Mouse (Mus musculus) liver, embryonic 13.5 days (tissue): Measurements from ENCODE around the gene Stmnd1. TPM values are rescaled to one million over a fixed set of nuclear protein-coding genes. Genes with fewer than 3 reads are reported as not detected.
"Not testable (repeated sequence)": the region's sequence is repeated elsewhere in the genome, so short reads cannot be mapped to it uniquely, and the experiment has no call there.

Experiments used
- ATAC-seq: fragments of 200-750 bp; cut with Nextera tagmentation; 2 replicates; pipeline ENCODE4 v1.8.0; 2017; ENCODE audit warnings: low read depth, mild to moderate bottlenecking, moderate number of reproducible peaks, moderate library complexity
- DNase-seq: peaks from one replicate; pipeline ENCODE4 v3.0.0; 2022
- H3K27ac ChIP-seq: fragments of 300-500 bp; sonication (generic); 2 replicates; pipeline ENCODE4 v1.5.1; 2015; ENCODE audit warnings: moderate library complexity, mild to moderate bottlenecking, inconsistent platforms
- H3K27me3 ChIP-seq: fragments of 300-500 bp; sonication (generic); 2 replicates; pipeline ENCODE4 v1.6.1; 2015; ENCODE audit warnings: mild to moderate bottlenecking, inconsistent platforms
- H3K36me3 ChIP-seq: fragments of 300-500 bp; sonication (generic); 2 replicates; pipeline ENCODE4 v1.6.1; 2015; ENCODE audit warnings: mild to moderate bottlenecking, inconsistent platforms
- H3K4me1 ChIP-seq: fragments of 300-500 bp; sonication (generic); replicated peaks from 2 replicates; pipeline ENCODE4 v1.6.1; 2015; ENCODE audit warnings: inconsistent platforms
- H3K4me2 ChIP-seq: fragments of 300-500 bp; sonication (generic); 2 replicates; pipeline ENCODE4 v1.6.1; 2015; ENCODE audit warnings: inconsistent platforms, mild to moderate bottlenecking, moderate library complexity
- H3K4me3 ChIP-seq: fragments of 300-500 bp; sonication (generic); replicated peaks from 2 replicates; pipeline ENCODE4 v1.5.1; 2015; ENCODE audit warnings: mild to moderate bottlenecking, inconsistent platforms
- H3K9ac ChIP-seq: fragments of 300-500 bp; sonication (generic); 2 replicates; pipeline ENCODE4 v1.6.1; 2015; ENCODE audit warnings: mild to moderate bottlenecking, inconsistent platforms
- H3K9me3 ChIP-seq: fragments of 300-500 bp; sonication (generic); replicated peaks from 2 replicates; pipeline ENCODE4 v1.6.1; 2016; ENCODE audit warnings: inconsistent platforms
- WGBS: fragments of 180-500 bp; shearing (Covaris S2); methylation state at CpG from one replicate; pipeline ENCODE4 v1.1.7; 2015; ENCODE audit not compliant: insufficient replicate concordance; 5-methylcytosine and 5-hydroxymethylcytosine counted together
- polyA plus RNA-seq: library from polyadenylated mRNA; unstranded; fragments of >200 nt; fragmentation: Nextera tagmentation; extraction: Ambion mirVana; gene quantifications from 2 replicates; pipeline ENCODE4 v1.2.1, GENCODE M21; 2015

Stmnd1 gene
- polyA plus RNA-seq, 1 experiment from 2014 or later, result not detected

- no peak overlapping the region for H3K4me2 ChIP-seq
- no peak overlapping the region for H3K4me3 ChIP-seq
- no peak overlapping the region for H3K9ac ChIP-seq
- H3K27me3 ChIP-seq, result no peaks in the 10 kb centered on the region
- no peaks in the 10 kb centered on the region for H3K36me3 ChIP-seq
- ATAC-seq, result no peak
- H3K27ac ChIP-seq, result no peak overlapping the region
- no peaks in the 10 kb centered on the region for H3K9me3 ChIP-seq
- H3K4me1 ChIP-seq, result no peaks in the 10 kb centered on the region
- DNase-seq, result no peak
Measured at GRCm38 (mm10) chr13:46294365-46294764, 20.8 kb downstream of the Stmnd1 start.

GRCm38 (mm10) chr13:46297701-46298100 is 24.2 kb downstream of the Stmnd1 start:
- H3K27ac ChIP-seq, result no peak overlapping the region
- no peak overlapping the region for H3K4me3 ChIP-seq
- ATAC-seq (no peak), DNase-seq (no peak)
- no peaks in the 10 kb centered on the region for H3K27me3 ChIP-seq
- no peaks in the 10 kb centered on the region for H3K9me3 ChIP-seq
- WGBS, result 72% methylated on average over 4 of the region's 4 CpGs
- no peak overlapping the region for H3K4me2 ChIP-seq
- H3K36me3 ChIP-seq, result no peaks in the 10 kb centered on the region
- no peak overlapping the region for H3K9ac ChIP-seq
- no peaks in the 10 kb centered on the region for H3K4me1 ChIP-seq

GRCm38 (mm10) chr13:46310790-46311189 is 37.3 kb downstream of the Stmnd1 start:
- DNase-seq (no peak), ATAC-seq (no peak)
- H3K36me3 ChIP-seq, result no peaks in the 10 kb centered on the region
- 44% methylated on average over 10 of the region's 10 CpGs for WGBS
- no peak overlapping the region for H3K4me2 ChIP-seq
- no peaks in the 10 kb centered on the region for H3K9me3 ChIP-seq
- no peaks in the 10 kb centered on the region for H3K27me3 ChIP-seq
- no peaks in the 10 kb centered on the region for H3K4me1 ChIP-seq
- no peak overlapping the region for H3K4me3 ChIP-seq
- H3K9ac ChIP-seq, result no peak overlapping the region
- H3K27ac ChIP-seq, result no peak overlapping the region

GRCm38 (mm10) chr13:46313176-46313575 is 39.7 kb downstream of the Stmnd1 start:
- H3K9ac ChIP-seq, result no peak overlapping the region
- no peak overlapping the region for H3K27ac ChIP-seq
- no peak overlapping the region for H3K4me3 ChIP-seq
- H3K27me3 ChIP-seq, result no peaks in the 10 kb centered on the region
- H3K4me2 ChIP-seq, result no peak overlapping the region
- no peaks in the 10 kb centered on the region for H3K9me3 ChIP-seq
- H3K4me1 ChIP-seq, result no peaks in the 10 kb centered on the region
- DNase-seq (no peak), ATAC-seq (no peak)
- no peaks in the 10 kb centered on the region for H3K36me3 ChIP-seq
- WGBS, result 57% methylated on average over 5 of the region's 5 CpGs

- no peaks in the 10 kb centered on the region for H3K9me3 ChIP-seq
Measured at GRCm38 (mm10) chr13:46315165-46315564, 41.6 kb downstream of the Stmnd1 start.

GRCm38 (mm10) chr13:46326351-46326985 is 52.9 kb downstream of the Stmnd1 start:
- no peak for ATAC-seq
- Histone ChIP-seq H3K4me3 (no peak overlapping the region), H3K9ac (no peak overlapping the region), H3K4me1 (no peaks in the 10 kb centered on the region), H3K36me3 (no peaks in the 10 kb centered on the region), H3K27me3 (no peaks in the 10 kb centered on the region), H3K4me2 (no peak overlapping the region), H3K27ac (no peak overlapping the region), H3K9me3 (no peaks in the 10 kb centered on the region)
- WGBS, result 57% methylated on average over 4 of the region's 4 CpGs
- no peak for DNase-seq

More at GRCm38 (mm10) chr13:46315165-46315564, 41.6 kb downstream of the Stmnd1 start:
- H3K27ac ChIP-seq, result no peak overlapping the region
- WGBS, result 70% methylated on average over 7 of the region's 7 CpGs
- no peaks in the 10 kb centered on the region for H3K36me3 ChIP-seq
- H3K4me2 ChIP-seq, result no peak overlapping the region
- H3K4me3 ChIP-seq, result no peak overlapping the region
- ATAC-seq, result no peak
- no peak overlapping the region for H3K9ac ChIP-seq
- no peak for DNase-seq
- no peaks in the 10 kb centered on the region for H3K27me3 ChIP-seq
- H3K4me1 ChIP-seq, result no peaks in the 10 kb centered on the region

GRCm38 (mm10) chr13:46335020-46335419 is 61.5 kb downstream of the Stmnd1 start:
- Histone ChIP-seq H3K27me3 (no peaks in the 10 kb centered on the region), H3K4me2 (no peak overlapping the region), H3K4me3 (no peak overlapping the region), H3K4me1 (no peaks in the 10 kb centered on the region), H3K9me3 (peaks cover 7% of the 10 kb centered on the region; the same call in 1 of the 2 replicates), H3K9ac (no peak overlapping the region), H3K27ac (no peak overlapping the region), H3K36me3 (no peaks in the 10 kb centered on the region)
- WGBS, result 71% methylated on average over 6 of the region's 6 CpGs
- DNase-seq (no peak), ATAC-seq (no peak)

GRCm38 (mm10) chr13:46336281-46336680 is 62.8 kb downstream of the Stmnd1 start:
- H3K4me1 ChIP-seq, DNase-seq, H3K36me3 ChIP-seq, H3K9ac ChIP-seq, H3K27me3 ChIP-seq, H3K9me3 ChIP-seq, H3K27ac ChIP-seq, H3K4me3 ChIP-seq, ATAC-seq, H3K4me2 ChIP-seq: not testable (repeated sequence)
- WGBS, result 52% methylated on average over 1 of the region's 1 CpGs

GRCm38 (mm10) chr13:46337791-46338190 is 64.3 kb downstream of the Stmnd1 start:
- WGBS, result 36% methylated on average over 2 of the region's 2 CpGs
- H3K4me1 ChIP-seq, result no peaks in the 10 kb centered on the region
- no peak for ATAC-seq
- no peaks in the 10 kb centered on the region for H3K36me3 ChIP-seq
- no peak overlapping the region for H3K4me3 ChIP-seq
- no peaks in the 10 kb centered on the region for H3K27me3 ChIP-seq
- no peaks in the 10 kb centered on the region for H3K9me3 ChIP-seq
- H3K9ac ChIP-seq, result no peak overlapping the region
- no peak overlapping the region for H3K4me2 ChIP-seq
- DNase-seq, result no peak
- H3K27ac ChIP-seq, result no peak overlapping the region

GRCm38 (mm10) chr13:46339954-46340353 is 66.4 kb downstream of the Stmnd1 start:
- 11% methylated on average over 4 of the region's 4 CpGs for WGBS

GRCm38 (mm10) chr13:46340583-46340982 is 67.1 kb downstream of the Stmnd1 start:
- Histone ChIP-seq H3K27me3 (no peaks in the 10 kb centered on the region), H3K4me1 (no peaks in the 10 kb centered on the region), H3K27ac (no peak overlapping the region), H3K9me3 (no peaks in the 10 kb centered on the region), H3K4me2 (no peak overlapping the region), H3K36me3 (no peaks in the 10 kb centered on the region), H3K9ac (no peak overlapping the region), H3K4me3 (no peak overlapping the region)
- DNase-seq (no peak), ATAC-seq (no peak)
- 78% methylated on average over 8 of the region's 8 CpGs for WGBS

More at GRCm38 (mm10) chr13:46339954-46340353, 66.4 kb downstream of the Stmnd1 start:
- no peaks in the 10 kb centered on the region for H3K4me1 ChIP-seq
- DNase-seq (peak; percentile 6), ATAC-seq (no peak)
- H3K27ac ChIP-seq, result no peak overlapping the region
- no peak overlapping the region for H3K4me3 ChIP-seq
- H3K9me3 ChIP-seq, result no peaks in the 10 kb centered on the region
- H3K36me3 ChIP-seq, result no peaks in the 10 kb centered on the region
- H3K27me3 ChIP-seq, result no peaks in the 10 kb centered on the region
- no peak overlapping the region for H3K9ac ChIP-seq
- H3K4me2 ChIP-seq, result no peak overlapping the region

- Histone ChIP-seq H3K27me3 (no peaks in the 10 kb centered on the region), H3K4me2 (no peak overlapping the region), H3K9me3 (no peaks in the 10 kb centered on the region), H3K4me1 (0 out of 2 replicates have a peak, but pooled peaks cover under 1% of the 10 kb centered on the region), H3K4me3 (no peak overlapping the region), H3K27ac (no peak overlapping the region), H3K36me3 (no peaks in the 10 kb centered on the region), H3K9ac (no peak overlapping the region)
- DNase-seq (no peak), ATAC-seq (no peak)
- 68% methylated on average over 5 of the region's 5 CpGs for WGBS
Measured at GRCm38 (mm10) chr13:46341419-46341818, 67.9 kb downstream of the Stmnd1 start.
